Mouse (Mus musculus) heart, embryonic 12.5 days (tissue): ENCODE measurements around the gene Galnt10. TPM values are rescaled to one million over a fixed set of nuclear protein-coding genes. Genes with fewer than 3 reads are reported as not detected.
"Not testable (repeated sequence)": the region's sequence is repeated elsewhere in the genome, so short reads cannot be mapped to it uniquely, and the experiment has no call there.

Experiments
- ATAC-seq: fragments of 200-750 bp; cut with Nextera tagmentation; 2 replicates; pipeline ENCODE4 v1.8.0; 2017; ENCODE audit warnings: moderate TSS enrichment, moderate library complexity; ENCODE audit not compliant: insufficient number of reproducible peaks, low FRiP score
- H3K27ac ChIP-seq: fragments of 300-500 bp; sonication (generic); 2 replicates; pipeline ENCODE4 v1.5.1; 2016; ENCODE audit warnings: mild to moderate bottlenecking, moderate library complexity; ENCODE audit not compliant: poor library complexity, severe bottlenecking
- H3K27me3 ChIP-seq: fragments of 300-500 bp; sonication (generic); replicated peaks from 2 replicates; pipeline ENCODE4 v1.6.1; 2016; ENCODE audit warnings: mild to moderate bottlenecking, moderate library complexity
- H3K36me3 ChIP-seq: fragments of 300-500 bp; sonication (generic); 2 replicates; pipeline ENCODE4 v1.6.1; 2016; ENCODE audit warnings: mild to moderate bottlenecking, moderate library complexity
- H3K4me1 ChIP-seq: fragments of 300-500 bp; sonication (generic); replicated peaks from 2 replicates; pipeline ENCODE4 v1.6.1; 2016; ENCODE audit warnings: mild to moderate bottlenecking
- H3K4me2 ChIP-seq: fragments of 300-500 bp; sonication (generic); 2 replicates; pipeline ENCODE4 v1.6.1; 2016; ENCODE audit warnings: mild to moderate bottlenecking, moderate library complexity
- H3K4me3 ChIP-seq: fragments of 300-500 bp; sonication (generic); 2 replicates; pipeline ENCODE4 v1.5.1; 2016; ENCODE audit warnings: mild to moderate bottlenecking
- H3K9ac ChIP-seq: fragments of 300-500 bp; sonication (generic); 2 replicates; pipeline ENCODE4 v1.6.1; 2016; ENCODE audit warnings: mild to moderate bottlenecking, moderate library complexity
- H3K9me3 ChIP-seq: fragments of 300-500 bp; sonication (generic); replicated peaks from 2 replicates; pipeline ENCODE4 v1.6.1; 2016; ENCODE audit warnings: mild to moderate bottlenecking, moderate library complexity
- WGBS: fragments of 180-500 bp; shearing (Covaris S2); methylation state at CpG from one replicate; pipeline ENCODE4 v1.1.7; 2016; 5-methylcytosine and 5-hydroxymethylcytosine counted together
- polyA plus RNA-seq: library from polyadenylated mRNA; unstranded; fragments of >200 nt; fragmentation: Nextera tagmentation; extraction: Ambion mirVana; gene quantifications from 2 replicates; pipeline ENCODE4 v1.2.1, GENCODE M21; 2016

Gene Galnt10
- polyA plus RNA-seq, 1 experiment from 2014 or later: 15.9 TPM

DNA sequence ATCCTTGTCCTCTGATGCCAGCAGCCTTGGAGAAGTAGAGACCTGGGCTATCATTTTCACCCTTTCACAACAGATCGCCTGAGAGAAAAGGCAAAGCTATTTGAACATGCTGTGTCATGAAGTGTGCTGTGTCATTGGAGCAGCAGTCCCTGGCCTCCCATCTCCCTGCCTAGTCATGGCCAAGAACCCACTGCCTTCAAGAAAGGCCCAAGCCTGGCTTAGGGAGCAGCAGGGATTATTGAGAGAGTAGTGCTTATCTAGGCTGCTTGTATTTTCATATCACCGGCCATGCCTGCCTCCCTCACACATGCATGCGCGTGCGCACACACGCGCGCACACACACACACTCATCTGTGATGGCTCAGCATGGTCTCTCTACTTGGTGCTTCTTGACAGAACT lies 167.0 kb downstream of the Galnt10 start:
- Histone ChIP-seq H3K4me3 (no peak overlapping the region), H3K9me3 (no peaks in the 10 kb centered on the region), H3K4me1 (peaks cover 21% of the 10 kb centered on the region), H3K9ac (no peak overlapping the region), H3K27ac (no peak overlapping the region), H3K36me3 (peaks cover 56% of the 10 kb centered on the region), H3K27me3 (no peaks in the 10 kb centered on the region), H3K4me2 (no peak overlapping the region)
- peak; percentile 92 for ATAC-seq
- 85% methylated on average over 8 of the region's 8 CpGs for WGBS

DNA sequence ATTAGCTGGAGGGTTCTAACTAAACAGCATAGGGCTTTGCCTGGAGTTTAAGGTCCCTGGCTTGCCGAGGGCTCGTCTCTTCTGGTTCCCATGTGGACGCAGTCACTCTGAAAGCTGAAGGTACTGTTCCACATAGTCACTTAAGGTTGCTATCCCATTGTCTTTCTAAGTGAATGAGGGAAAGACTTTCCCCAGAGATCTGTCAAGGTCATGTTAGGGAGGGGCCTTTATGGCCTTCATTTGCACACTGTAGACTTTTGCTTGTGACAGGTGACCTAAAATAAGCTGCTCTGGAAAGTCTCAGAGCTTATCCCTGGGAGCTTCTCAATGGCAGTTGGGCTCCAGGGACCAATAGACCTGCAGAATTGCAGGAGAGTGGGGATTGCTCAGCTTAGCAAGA lies 168.4 kb downstream of the Galnt10 start:
- WGBS: 80% methylated on average over 3 of the region's 3 CpGs
- Histone ChIP-seq H3K27ac (0 out of 2 replicates have a peak overlapping the region, but pooled peaks have one; percentile 32), H3K36me3 (peaks cover 43% of the 10 kb centered on the region), H3K27me3 (no peaks in the 10 kb centered on the region), H3K9ac (no peak overlapping the region), H3K4me1 (peaks cover 14% of the 10 kb centered on the region; the same call in 1 of the 2 replicates), H3K9me3 (0 out of 2 replicates have a peak, but pooled peaks cover 3% of the 10 kb centered on the region), H3K4me3 (no peak overlapping the region), H3K4me2 (no peak overlapping the region)
- no peak for ATAC-seq

DNA sequence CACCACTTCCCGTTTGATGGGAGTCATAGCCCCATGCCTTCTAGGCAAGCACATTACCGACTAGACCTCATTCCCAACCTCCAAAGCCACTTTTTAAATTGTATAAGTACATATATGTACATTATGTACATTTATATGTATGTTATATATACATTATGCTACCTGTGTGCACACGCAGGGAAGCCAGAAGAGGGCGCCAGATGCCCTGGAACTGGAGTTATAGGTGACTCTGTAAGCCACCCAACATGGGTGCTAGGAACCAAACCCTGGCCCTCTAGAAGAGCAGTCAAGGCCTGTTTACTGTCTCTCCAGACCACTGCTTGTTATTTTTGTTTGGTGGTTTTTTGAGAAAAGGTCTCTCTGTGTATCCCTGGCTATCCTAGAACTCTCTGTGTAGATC lies 172.9 kb downstream of the Galnt10 start:
- no peak overlapping the region for H3K4me2 ChIP-seq
- 0 out of 2 replicates have a peak, but pooled peaks cover 3% of the 10 kb centered on the region for H3K9me3 ChIP-seq
- no peaks in the 10 kb centered on the region for H3K27me3 ChIP-seq
- ATAC-seq: no peak
- no peak overlapping the region for H3K9ac ChIP-seq
- H3K27ac ChIP-seq: no peak overlapping the region
- 78% methylated on average over 4 of the region's 4 CpGs for WGBS
- H3K4me1 ChIP-seq: peaks cover 34% of the 10 kb centered on the region
- H3K36me3 ChIP-seq: no peaks in the 10 kb centered on the region; the same call in 1 of the 2 replicates
- H3K4me3 ChIP-seq: no peak overlapping the region

DNA sequence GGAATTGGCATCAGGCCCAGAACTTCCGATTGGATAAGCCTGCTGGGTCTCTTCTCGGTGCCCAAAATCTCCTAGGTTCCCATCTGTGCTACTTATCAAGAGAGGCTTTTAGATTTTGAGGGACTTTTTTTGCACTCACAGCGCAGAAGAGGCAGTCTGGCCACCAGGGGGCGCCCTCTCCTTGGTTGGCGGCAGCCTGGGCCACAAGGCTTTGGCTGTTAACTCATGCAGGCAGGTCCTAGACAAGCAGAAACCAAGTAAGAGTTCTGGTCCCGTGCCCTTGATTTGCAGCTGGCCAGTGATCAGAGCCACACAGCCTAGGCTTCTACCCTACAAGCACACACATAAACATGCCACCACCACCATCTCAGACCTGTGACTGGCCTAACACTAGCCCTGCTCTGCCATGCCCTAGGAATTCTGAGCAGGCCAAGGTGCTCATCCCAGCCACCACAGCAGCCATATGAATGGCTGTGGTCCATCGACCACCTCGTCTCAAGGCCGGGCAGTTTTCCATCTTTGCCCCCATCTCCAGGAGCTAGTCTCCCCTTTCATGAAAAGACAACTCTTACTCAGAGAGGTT lies 174.8 kb downstream of the Galnt10 start:
- Histone ChIP-seq H3K36me3 (no peaks in the 10 kb centered on the region; the same call in 1 of the 2 replicates), H3K27me3 (no peaks in the 10 kb centered on the region; the same call in 1 of the 2 replicates), H3K9ac (no peak overlapping the region), H3K4me1 (peaks cover 27% of the 10 kb centered on the region), H3K9me3 (0 out of 2 replicates have a peak, but pooled peaks cover 3% of the 10 kb centered on the region), H3K27ac (peak overlapping the region; percentile 45), H3K4me3 (no peak overlapping the region), H3K4me2 (no peak overlapping the region)
- ATAC-seq: peak; percentile 49; the same call in 1 of the 2 replicates
- WGBS: 22% methylated on average over 9 of the region's 9 CpGs

DNA sequence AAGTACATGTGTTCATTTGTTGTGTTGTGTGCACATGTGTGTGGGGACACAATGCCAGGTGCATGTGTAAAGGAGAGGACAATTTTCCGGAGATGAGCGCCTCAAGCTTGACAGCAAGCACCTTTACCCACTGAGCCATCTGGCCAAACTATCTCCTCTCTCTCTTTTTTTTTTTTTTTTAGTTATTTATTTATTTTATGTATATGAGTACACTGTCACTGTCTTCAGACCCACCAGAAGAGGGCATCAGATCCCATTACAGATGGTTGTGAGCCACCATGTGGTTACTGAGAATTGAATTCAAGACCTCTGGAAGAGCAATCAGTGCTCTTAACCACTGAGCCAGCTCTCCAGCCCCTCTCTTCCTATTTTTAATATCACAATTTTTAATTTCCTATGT lies 177.9 kb downstream of the Galnt10 start:
- not testable (repeated sequence) for ATAC-seq, H3K4me3 ChIP-seq, H3K9me3 ChIP-seq, H3K27ac ChIP-seq, H3K36me3 ChIP-seq, H3K4me2 ChIP-seq, H3K9ac ChIP-seq
- Histone ChIP-seq H3K4me1 (peaks cover 43% of the 10 kb centered on the region), H3K27me3 (peaks cover 13% of the 10 kb centered on the region; the same call in 1 of the 2 replicates)
- WGBS: 87% methylated on average over 2 of the region's 2 CpGs

DNA sequence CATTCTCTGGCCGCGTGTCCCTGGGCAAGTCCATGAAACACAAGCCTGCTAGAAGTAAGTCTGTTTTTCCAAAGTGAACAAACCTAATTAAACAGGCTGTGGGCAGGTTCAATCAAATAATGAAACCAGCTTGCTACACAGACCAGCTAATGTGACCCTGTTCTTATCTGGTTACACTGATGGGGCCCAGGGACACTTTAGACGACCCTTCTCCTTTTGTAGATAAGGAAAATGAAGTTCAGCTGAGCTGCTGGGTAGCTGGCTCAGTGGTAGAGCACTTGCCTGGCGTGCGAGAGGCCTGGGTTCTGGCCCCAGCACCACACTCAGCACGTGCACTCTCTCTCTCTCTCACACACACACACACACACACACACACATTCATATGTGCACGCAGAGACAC lies 178.5 kb downstream of the Galnt10 start:
- H3K4me1 ChIP-seq: peaks cover 47% of the 10 kb centered on the region
- H3K4me2 ChIP-seq: no peak overlapping the region
- no peak for ATAC-seq
- no peaks in the 10 kb centered on the region for H3K9me3 ChIP-seq
- no peaks in the 10 kb centered on the region for H3K36me3 ChIP-seq
- WGBS: 55% methylated on average over 7 of the region's 7 CpGs
- H3K4me3 ChIP-seq: no peak overlapping the region
- H3K9ac ChIP-seq: no peak overlapping the region
- no peak overlapping the region for H3K27ac ChIP-seq
- H3K27me3 ChIP-seq: peaks cover 13% of the 10 kb centered on the region; the same call in 1 of the 2 replicates

DNA sequence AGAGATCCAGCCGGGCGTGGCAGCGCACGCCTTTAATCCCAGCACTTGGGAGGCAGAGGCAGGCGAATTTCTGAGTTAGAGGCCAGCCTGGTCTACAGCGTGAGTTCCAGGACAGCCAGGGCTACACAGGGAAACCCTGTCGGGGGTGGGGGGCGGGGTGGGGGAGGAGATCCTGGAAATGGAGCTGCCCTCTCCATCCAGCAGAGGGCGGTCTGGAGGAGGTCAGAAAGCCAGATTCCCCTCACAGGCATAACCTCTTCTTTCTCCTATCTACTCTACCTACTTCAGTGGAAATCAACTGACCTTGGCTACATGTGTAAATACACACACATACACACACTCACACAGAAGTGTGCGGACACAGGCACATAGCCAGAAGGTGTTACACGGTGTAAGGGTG lies 180.0 kb downstream of the Galnt10 start:
- not testable (repeated sequence) for H3K27ac ChIP-seq, H3K36me3 ChIP-seq, H3K4me3 ChIP-seq, H3K9me3 ChIP-seq, H3K9ac ChIP-seq, H3K4me2 ChIP-seq, ATAC-seq
- Histone ChIP-seq H3K27me3 (peaks cover 23% of the 10 kb centered on the region), H3K4me1 (peaks cover 32% of the 10 kb centered on the region)
- 55% methylated on average over 11 of the region's 11 CpGs for WGBS

DNA sequence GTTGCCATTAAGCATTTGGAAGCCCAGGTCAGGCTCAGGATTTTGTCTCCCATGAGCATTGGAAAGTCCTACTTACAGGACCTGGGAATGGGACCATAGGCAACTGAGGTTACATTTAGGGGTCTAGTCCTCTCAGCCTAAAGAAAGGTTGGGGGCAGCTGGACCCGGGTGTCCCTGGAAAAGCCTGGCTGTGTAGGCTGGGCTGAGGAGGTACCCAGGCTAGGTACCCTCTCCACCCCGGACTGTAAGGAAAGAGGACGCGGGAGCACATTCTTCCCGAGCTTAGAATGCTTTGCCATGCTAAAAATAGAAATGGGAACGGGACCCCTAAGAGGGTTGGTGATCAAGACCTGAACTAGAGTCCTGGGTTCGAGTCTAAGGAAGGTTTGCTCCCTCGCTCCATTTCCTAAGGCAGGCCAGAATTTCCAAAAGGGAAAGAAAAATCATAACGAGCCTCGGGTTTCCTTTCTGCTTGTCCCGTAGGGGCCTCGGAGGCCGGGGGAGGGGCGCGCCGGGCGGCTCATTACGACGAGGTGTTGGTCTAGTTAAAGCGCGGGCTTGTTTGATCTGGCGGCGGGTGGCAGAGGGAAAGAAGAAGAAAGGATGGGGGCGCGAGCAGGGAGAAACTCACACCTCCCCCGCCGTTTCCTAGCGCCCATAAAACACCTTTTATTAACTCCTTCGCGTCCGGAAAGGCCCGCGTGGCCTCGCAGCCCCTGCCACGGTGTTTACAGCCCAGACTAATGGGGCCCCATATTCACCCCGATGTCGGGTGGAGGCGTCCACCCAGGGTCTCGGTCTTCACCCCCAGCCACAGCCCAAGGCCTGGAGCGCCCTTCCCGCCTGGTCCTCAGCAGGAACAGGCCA lies 182.0 kb downstream of the Galnt10 start:
- Histone ChIP-seq H3K9ac (peak overlapping the region; percentile 80), H3K4me1 (peaks cover 28% of the 10 kb centered on the region), H3K4me3 (peak overlapping the region; percentile 60), H3K36me3 (no peaks in the 10 kb centered on the region), H3K4me2 (peak overlapping the region; percentile 80), H3K9me3 (no peaks in the 10 kb centered on the region), H3K27ac (peak overlapping the region; percentile 76), H3K27me3 (peaks cover 43% of the 10 kb centered on the region)
- WGBS: under 1% methylated on average over 41 of the region's 41 CpGs
- no peak for ATAC-seq

DNA sequence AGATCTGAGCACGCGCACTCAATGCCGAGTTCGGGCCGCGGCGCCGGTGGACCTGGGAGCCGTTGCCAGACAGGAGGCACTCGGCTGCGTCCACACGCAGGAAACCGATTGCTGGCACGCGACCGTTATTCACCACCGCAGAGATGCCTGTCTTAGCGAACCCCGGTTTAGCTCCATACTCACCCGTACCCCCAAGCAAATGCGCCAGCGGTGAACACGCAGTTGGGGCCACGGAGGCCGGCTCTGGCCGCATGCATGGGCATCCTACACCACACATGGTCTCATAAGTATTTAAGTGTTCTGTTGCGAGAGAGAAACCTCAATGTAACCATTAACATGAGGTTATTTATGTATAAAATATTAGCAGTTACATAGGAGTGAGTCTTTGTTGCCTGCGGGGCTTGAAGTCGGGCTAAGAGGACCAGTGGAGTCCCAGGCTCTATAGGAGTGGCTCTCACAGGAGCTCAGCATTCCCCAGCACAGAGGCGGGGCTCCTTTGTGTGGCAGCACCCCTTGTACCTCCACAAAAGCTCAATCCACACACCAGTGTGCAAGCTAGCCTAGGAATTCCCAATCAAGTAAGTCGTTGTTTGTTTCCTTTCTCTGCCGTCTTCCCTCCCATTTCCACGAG lies 182.8 kb downstream of the Galnt10 start:
- peak overlapping the region; percentile 60 for H3K4me3 ChIP-seq
- H3K9ac ChIP-seq: peak overlapping the region; percentile 80
- H3K4me1 ChIP-seq: peaks cover 36% of the 10 kb centered on the region
- peak overlapping the region; percentile 80 for H3K4me2 ChIP-seq
- H3K9me3 ChIP-seq: no peaks in the 10 kb centered on the region
- no peak for ATAC-seq
- under 1% methylated on average over 33 of the region's 33 CpGs for WGBS
- H3K27me3 ChIP-seq: peaks cover 50% of the 10 kb centered on the region
- H3K27ac ChIP-seq: peak overlapping the region; percentile 76
- no peaks in the 10 kb centered on the region for H3K36me3 ChIP-seq

DNA sequence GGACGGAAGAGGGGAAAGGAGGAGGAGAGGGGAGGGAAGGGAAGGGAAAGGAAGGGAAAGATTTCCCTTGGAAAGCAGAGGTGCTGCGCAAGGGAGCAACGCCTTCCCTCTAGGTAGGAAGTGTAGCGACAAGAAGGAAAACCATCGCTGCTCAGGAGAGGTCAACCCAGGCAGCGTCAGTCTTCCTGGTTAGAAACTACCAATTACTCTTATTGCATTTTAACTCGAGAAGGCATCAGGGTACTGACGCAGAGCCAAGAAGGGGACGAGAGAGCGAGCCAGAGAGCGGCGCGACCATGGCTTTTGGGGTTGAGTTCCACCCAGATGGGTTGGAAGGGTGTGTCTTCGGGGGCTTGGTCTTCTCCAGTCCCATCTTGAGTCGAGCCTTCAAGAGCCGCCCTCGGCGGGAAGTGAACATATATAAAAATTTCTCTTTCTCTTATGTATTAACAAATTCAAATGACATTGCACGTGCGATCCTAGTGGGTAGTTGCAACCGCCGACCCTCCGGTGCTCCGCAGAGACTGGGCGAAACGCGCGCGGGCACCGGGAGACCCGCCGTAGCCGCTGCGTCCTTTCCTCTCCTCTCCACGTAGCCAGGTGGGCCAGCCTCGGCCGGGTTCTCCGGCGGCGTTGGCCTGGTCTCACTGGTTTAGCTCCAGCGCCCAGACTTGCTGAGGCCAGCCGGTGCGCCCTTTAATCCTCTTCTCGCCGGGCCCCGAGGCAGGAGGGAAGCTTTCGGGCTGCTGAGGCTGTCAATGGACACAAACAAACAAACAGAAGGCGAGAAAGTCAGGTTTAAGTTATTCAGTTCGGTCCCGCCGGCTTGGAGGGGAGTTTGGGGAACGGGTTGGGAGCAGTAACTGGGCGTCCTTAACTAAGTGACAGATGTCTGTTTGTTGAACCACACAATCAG lies 184.0 kb downstream of the Galnt10 start:
- WGBS: 5% methylated on average over 53 of the region's 53 CpGs
- no peaks in the 10 kb centered on the region for H3K36me3 ChIP-seq
- ATAC-seq: no peak
- peak overlapping the region; percentile 60 for H3K4me3 ChIP-seq
- H3K4me2 ChIP-seq: peak overlapping the region; percentile 80
- H3K9ac ChIP-seq: peak overlapping the region; percentile 80
- peaks cover 40% of the 10 kb centered on the region for H3K4me1 ChIP-seq
- peak overlapping the region; percentile 28; the same call in 1 of the 2 replicates for H3K27ac ChIP-seq
- no peaks in the 10 kb centered on the region for H3K9me3 ChIP-seq
- H3K27me3 ChIP-seq: peaks cover 61% of the 10 kb centered on the region
